Mouse (Mus musculus) testis, postnatal 14 days (tissue): ENCODE measurements around the gene Vmn2r90.
"Not testable (repeated sequence)": the region's sequence is repeated elsewhere in the genome, so short reads cannot be mapped to it uniquely, and the experiment has no call there.

Experiments
- DNase-seq: peaks from one replicate; pipeline ENCODE4 v3.0.0; 2021; ENCODE audit warnings: low spot score

Gene Vmn2r90

GRCm38 (mm10) chr17:17703447-17703846, at the start of gene Vmn2r90:
Vmn2r90 (plus strand) TSS chr17:17703747.
- DNase-seq: no peak

- DNase-seq: no peak
Measured at GRCm38 (mm10) chr17:17654997-17655828, 48.3 kb upstream of the Vmn2r90 start.

- DNase-seq: no peak
Measured at GRCm38 (mm10) chr17:17655829-17656176, 47.7 kb upstream of the Vmn2r90 start.

GRCm38 (mm10) chr17:17678781-17679180, 24.8 kb upstream of the Vmn2r90 start:
- no peak for DNase-seq

- no peak for DNase-seq
Measured at GRCm38 (mm10) chr17:17690659-17691058, 12.9 kb upstream of the Vmn2r90 start.

- not testable (repeated sequence) for DNase-seq
Measured at GRCm38 (mm10) chr17:17732396-17732795, 28.8 kb downstream of the Vmn2r90 start.

GRCm38 (mm10) chr17:17738635-17739034, 35.1 kb downstream of the Vmn2r90 start:
- no peak for DNase-seq

- not testable (repeated sequence) for DNase-seq
Measured at GRCm38 (mm10) chr17:17739300-17739699, 35.8 kb downstream of the Vmn2r90 start.

- not testable (repeated sequence) for DNase-seq
Measured at GRCm38 (mm10) chr17:17739936-17740335, 36.4 kb downstream of the Vmn2r90 start.

- DNase-seq: not testable (repeated sequence)
Measured at GRCm38 (mm10) chr17:17741516-17741915, 38.0 kb downstream of the Vmn2r90 start.

GRCm38 (mm10) chr17:17749371-17749770, 45.8 kb downstream of the Vmn2r90 start:
- DNase-seq: peak; percentile 12

- DNase-seq: no peak
Measured at GRCm38 (mm10) chr17:17762614-17763293, 59.2 kb downstream of the Vmn2r90 start.

- DNase-seq: no peak
Measured at GRCm38 (mm10) chr17:17764206-17764605, 60.7 kb downstream of the Vmn2r90 start.

GRCm38 (mm10) chr17:17766481-17766880, 62.9 kb downstream of the Vmn2r90 start:
- DNase-seq: peak; percentile 4
